Mouse (Mus musculus): ENCODE measurements around the gene Tmod1. TPM values are rescaled to one million over a fixed set of nuclear protein-coding genes. Genes with fewer than 3 reads are reported as not detected.

Tmod1 gene
- polyA plus RNA-seq, 1 experiment = 46.9 TPM

DNA sequence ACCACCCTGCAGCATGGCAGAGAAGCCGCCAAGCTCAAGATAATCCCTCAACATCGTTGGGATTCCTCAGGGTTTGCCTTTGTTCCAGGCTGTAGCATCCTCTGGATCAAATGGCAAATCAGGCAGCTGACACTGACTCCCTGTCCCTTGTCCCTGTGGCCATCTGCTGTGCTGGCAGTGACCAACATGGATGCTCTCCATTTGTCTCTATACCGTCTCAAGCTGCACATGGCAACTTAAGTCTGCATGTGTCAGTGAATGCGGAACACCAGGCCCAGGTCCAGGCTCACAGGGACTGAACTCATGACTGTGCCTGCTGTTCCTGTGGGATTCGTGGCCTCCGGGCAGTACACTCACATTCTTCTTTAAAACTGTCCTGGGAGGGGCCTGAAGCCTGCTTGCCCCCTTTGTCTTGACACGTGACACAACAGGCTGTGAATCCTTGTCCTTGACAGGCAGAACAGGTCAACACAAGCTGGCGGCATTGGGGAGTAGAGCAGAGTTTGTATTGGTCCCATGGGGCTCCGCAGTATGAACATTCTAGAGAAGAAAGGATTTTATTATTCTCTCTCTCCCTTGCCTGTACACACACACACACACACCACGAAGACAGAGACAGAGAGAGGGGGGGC is 77.9 kb downstream of the Tmod1 start:
- no peak overlapping the region for H3K27ac ChIP-seq (ENCODE audit: control insufficient read depth, insufficient read depth, low read depth, low read length, poor library complexity)
- 90% methylated on average over 10 of the region's 10 CpGs for WGBS
- no peak for TF ChIP-seq CTCF (IDR thresholded peaks at IDR 0.05; ENCODE audit: control insufficient read depth, insufficient read depth, low read length)
- no peak for TF ChIP-seq POLR2A (IDR thresholded peaks at IDR 0.05; ENCODE audit: borderline replicate concordance, control insufficient read depth, low read depth, low read length)
- no peak overlapping the region for H3K4me3 ChIP-seq (replicated peaks; ENCODE audit: control insufficient read depth, low read depth, low read length)
- no peaks in the 10 kb centered on the region for H3K4me1 ChIP-seq (ENCODE audit: control insufficient read depth, insufficient read depth, low read length)

GRCm38 (mm10) chr4:46117536-46117935 is 78.8 kb downstream of the Tmod1 start:
- no peak for TF ChIP-seq POLR2A (IDR thresholded peaks at IDR 0.05; ENCODE audit: borderline replicate concordance, control insufficient read depth, low read depth, low read length)
- TF ChIP-seq CTCF (IDR thresholded peaks at IDR 0.05; ENCODE audit: control insufficient read depth, insufficient read depth, low read length) = no peak

DNA sequence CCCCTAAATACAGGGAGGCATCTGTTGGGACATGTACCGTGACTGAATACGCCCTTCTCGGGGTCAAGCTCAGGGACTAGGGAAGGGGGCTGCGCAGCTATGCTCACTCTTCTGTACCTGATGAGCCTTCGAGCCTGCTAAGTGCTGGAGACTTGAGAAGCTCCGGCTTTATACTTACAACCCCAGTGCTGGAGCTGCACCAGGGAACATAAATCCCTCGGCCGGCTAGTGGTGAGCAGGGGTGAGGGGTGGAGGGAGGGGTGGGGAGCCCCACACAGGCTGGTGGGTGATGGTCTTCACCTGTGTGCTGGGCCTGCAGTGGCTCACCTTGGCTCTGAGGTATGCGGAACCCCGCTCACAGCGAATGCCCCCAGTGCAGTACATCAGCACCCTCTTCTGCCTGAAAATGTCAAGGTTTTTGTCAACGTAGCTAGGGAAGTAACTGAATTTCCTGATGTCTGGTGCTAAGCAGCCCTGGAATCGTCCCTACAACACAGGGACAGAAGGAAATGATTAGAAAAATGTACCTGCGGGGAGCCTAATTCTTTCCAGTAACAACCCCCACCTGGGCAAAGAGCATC is 80.9 kb downstream of the Tmod1 start:
- 93% methylated on average over 14 of the region's 14 CpGs for WGBS
- H3K4me3 ChIP-seq (replicated peaks; ENCODE audit: control insufficient read depth, low read depth, low read length) = no peak overlapping the region
- H3K27ac ChIP-seq (ENCODE audit: control insufficient read depth, insufficient read depth, low read depth, low read length, poor library complexity) = no peak overlapping the region
- TF ChIP-seq POLR2A (IDR thresholded peaks at IDR 0.05; ENCODE audit: borderline replicate concordance, control insufficient read depth, low read depth, low read length) (no peak), CTCF (IDR thresholded peaks at IDR 0.05; ENCODE audit: control insufficient read depth, insufficient read depth, low read length) (no peak)
- H3K4me1 ChIP-seq (ENCODE audit: control insufficient read depth, insufficient read depth, low read length) = no peaks in the 10 kb centered on the region

More at GRCm38 (mm10) chr4:46117536-46117935, 78.8 kb downstream of the Tmod1 start:
- H3K4me1 ChIP-seq (ENCODE audit: control insufficient read depth, insufficient read depth, low read length) = no peaks in the 10 kb centered on the region
- no peak overlapping the region for H3K4me3 ChIP-seq (replicated peaks; ENCODE audit: control insufficient read depth, low read depth, low read length)
- WGBS = 95% methylated on average over 4 of the region's 4 CpGs
- no peak overlapping the region for H3K27ac ChIP-seq (ENCODE audit: control insufficient read depth, insufficient read depth, low read depth, low read length, poor library complexity)

DNA sequence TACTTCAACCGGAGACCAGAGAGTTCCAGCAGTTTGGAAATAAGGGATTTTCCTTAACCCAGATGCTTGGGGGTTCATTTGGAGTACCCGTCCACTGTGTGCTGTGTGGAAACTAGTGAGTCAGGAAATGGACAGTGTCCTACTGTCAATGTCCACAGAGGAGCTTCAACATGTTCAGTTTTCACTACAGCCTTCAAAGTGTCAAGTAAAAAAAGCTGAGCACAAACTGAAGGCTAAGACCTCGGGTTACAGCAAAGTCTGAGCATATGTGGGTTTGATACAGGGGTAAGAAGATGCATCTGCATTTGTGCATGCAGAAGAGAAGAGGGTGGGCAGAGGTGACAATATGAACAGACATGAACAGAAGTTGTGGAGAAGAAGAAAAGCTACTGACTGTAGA is 82.0 kb downstream of the Tmod1 start:
- no peak overlapping the region for H3K4me3 ChIP-seq (replicated peaks; ENCODE audit: control insufficient read depth, low read depth, low read length)

DNA sequence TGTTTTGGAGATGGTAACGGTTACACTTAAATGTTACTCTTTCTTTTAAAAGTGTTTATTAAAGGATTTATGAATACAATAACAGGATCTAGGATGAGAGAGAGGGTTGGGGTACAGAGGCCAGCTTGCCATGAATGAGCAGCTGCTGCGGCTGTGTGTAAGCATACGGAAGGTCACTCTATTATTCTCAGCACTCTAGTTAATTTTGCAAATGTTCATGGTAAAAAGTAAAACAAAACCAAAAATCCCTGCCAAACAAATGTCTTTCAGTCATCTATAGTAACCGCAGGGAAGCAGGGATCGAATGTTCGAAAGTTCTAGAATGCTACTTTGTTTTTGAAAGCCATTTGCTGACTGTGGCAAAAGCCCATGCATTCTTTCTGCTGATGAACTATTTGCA is 84.6 kb downstream of the Tmod1 start:
- H3K4me1 ChIP-seq (ENCODE audit: control insufficient read depth, insufficient read depth, low read length) = no peaks in the 10 kb centered on the region
- no peak overlapping the region for H3K4me3 ChIP-seq (replicated peaks; ENCODE audit: control insufficient read depth, low read depth, low read length)
- 89% methylated on average over 6 of the region's 6 CpGs for WGBS
- TF ChIP-seq POLR2A (IDR thresholded peaks at IDR 0.05; ENCODE audit: borderline replicate concordance, control insufficient read depth, low read depth, low read length) (no peak), CTCF (IDR thresholded peaks at IDR 0.05; ENCODE audit: control insufficient read depth, insufficient read depth, low read length) (no peak)
- H3K27ac ChIP-seq (ENCODE audit: control insufficient read depth, insufficient read depth, low read depth, low read length, poor library complexity) = no peak overlapping the region

More for the DNA sequence above, 82.0 kb downstream of the Tmod1 start:
- TF ChIP-seq CTCF (IDR thresholded peaks at IDR 0.05; ENCODE audit: control insufficient read depth, insufficient read depth, low read length) (no peak), POLR2A (IDR thresholded peaks at IDR 0.05; ENCODE audit: borderline replicate concordance, control insufficient read depth, low read depth, low read length) (no peak)
- 82% methylated on average over 3 of the region's 3 CpGs for WGBS
- Histone ChIP-seq H3K4me1 (ENCODE audit: control insufficient read depth, insufficient read depth, low read length) (no peaks in the 10 kb centered on the region), H3K27ac (ENCODE audit: control insufficient read depth, insufficient read depth, low read depth, low read length, poor library complexity) (no peak overlapping the region)

DNA sequence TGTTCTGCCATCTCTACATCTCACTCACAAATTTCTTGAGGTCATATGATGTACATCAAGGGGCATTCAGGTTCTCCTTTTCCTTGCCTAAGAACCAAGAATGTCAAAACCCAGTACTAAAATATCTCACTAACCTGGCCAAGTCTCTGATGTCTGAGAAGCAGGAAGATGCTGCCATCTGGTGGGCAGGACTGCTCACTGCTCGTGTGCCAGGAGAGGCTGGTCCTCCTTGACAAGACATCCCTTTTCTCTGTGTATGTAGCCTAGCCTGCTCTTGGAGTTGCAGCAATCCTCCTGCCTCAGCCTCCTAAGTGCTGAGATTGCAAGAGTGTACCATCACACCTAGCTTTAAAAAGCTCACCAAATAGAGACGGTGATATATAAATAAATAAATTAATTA is 87.8 kb downstream of the Tmod1 start:
- H3K4me1 ChIP-seq (ENCODE audit: control insufficient read depth, insufficient read depth, low read length) = no peaks in the 10 kb centered on the region
- WGBS = 40% methylated on average over 2 of the region's 2 CpGs
- H3K4me3 ChIP-seq (replicated peaks; ENCODE audit: control insufficient read depth, low read depth, low read length) = no peak overlapping the region
- H3K27ac ChIP-seq (ENCODE audit: control insufficient read depth, insufficient read depth, low read depth, low read length, poor library complexity) = no peak overlapping the region
- TF ChIP-seq CTCF (IDR thresholded peaks at IDR 0.05; ENCODE audit: control insufficient read depth, insufficient read depth, low read length) (peak; percentile 97), POLR2A (IDR thresholded peaks at IDR 0.05; ENCODE audit: borderline replicate concordance, control insufficient read depth, low read depth, low read length) (no peak)

GRCm38 (mm10) chr4:46129311-46130004 is 90.7 kb downstream of the Tmod1 start:
- Histone ChIP-seq H3K4me3 (replicated peaks; ENCODE audit: control insufficient read depth, low read depth, low read length) (no peak overlapping the region), H3K4me1 (ENCODE audit: control insufficient read depth, insufficient read depth, low read length) (no peaks in the 10 kb centered on the region), H3K27ac (ENCODE audit: control insufficient read depth, insufficient read depth, low read depth, low read length, poor library complexity) (no peak overlapping the region)
- 77% methylated on average over 8 of the region's 8 CpGs for WGBS
- TF ChIP-seq POLR2A (IDR thresholded peaks at IDR 0.05; ENCODE audit: borderline replicate concordance, control insufficient read depth, low read depth, low read length) (no peak), CTCF (IDR thresholded peaks at IDR 0.05; ENCODE audit: control insufficient read depth, insufficient read depth, low read length) (no peak)

DNA sequence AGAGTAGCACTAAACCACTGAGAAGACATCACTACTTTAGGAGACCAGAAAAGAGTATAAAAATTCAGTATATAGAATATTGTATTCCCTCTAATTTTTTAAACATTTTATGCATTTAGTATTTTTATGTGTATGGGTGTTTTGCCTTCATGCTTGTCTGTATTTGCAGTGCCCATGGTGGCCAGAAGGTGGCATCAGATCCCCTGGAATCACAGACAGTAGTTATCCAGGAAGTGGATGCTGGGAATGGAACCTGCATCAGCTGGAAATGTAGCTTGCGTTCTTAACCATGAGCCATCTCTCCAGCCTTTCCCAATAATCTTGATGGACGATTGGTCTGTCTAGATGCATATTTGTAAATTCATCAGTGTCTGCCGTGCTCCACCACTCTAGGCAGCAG is 91.5 kb downstream of the Tmod1 start:
- Histone ChIP-seq H3K27ac (ENCODE audit: control insufficient read depth, insufficient read depth, low read depth, low read length, poor library complexity) (no peak overlapping the region), H3K4me1 (ENCODE audit: control insufficient read depth, insufficient read depth, low read length) (no peaks in the 10 kb centered on the region), H3K4me3 (replicated peaks; ENCODE audit: control insufficient read depth, low read depth, low read length) (no peak overlapping the region)
- 72% methylated on average over 3 of the region's 3 CpGs for WGBS
- TF ChIP-seq POLR2A (IDR thresholded peaks at IDR 0.05; ENCODE audit: borderline replicate concordance, control insufficient read depth, low read depth, low read length) (no peak), CTCF (IDR thresholded peaks at IDR 0.05; ENCODE audit: control insufficient read depth, insufficient read depth, low read length) (peak; percentile 75)

All from bone marrow, adult 2 months (tissue).